7 mouse cellular contexts compared by ENCODE assay signal in genomic region chr15:77154248-77154785, GRCm38 (mm10).
DNase-seq lines count a peak whose midpoint lies in the region; ATAC-seq lines count a peak whose summit lies in the region.

No protein-coding gene starts in this region.

- 0 out of 2 replicates have a peak overlapping the region, but pooled peaks have one; percentile 93 for H3K27ac ChIP-seq in lung, embryonic 15.5 days
- H3K27ac ChIP-seq in forebrain, embryonic 12.5 days = peak overlapping the region; percentile 37
- 0 out of 2 replicates have a peak overlapping the region, but pooled peaks have one; percentile 0 for H3K27ac ChIP-seq in limb, embryonic 11.5 days (replicated peaks; ENCODE audit: low read depth, low read length)
- peak overlapping the region; percentile 63; the same call in 1 of the 2 replicates for H3K27ac ChIP-seq in stomach, embryonic 16.5 days (ENCODE audit: low read length)

- 56% methylated on average over 10 of the region's 10 CpGs for WGBS in lung, embryonic 15.5 days
- WGBS in forebrain, embryonic 12.5 days = 72% methylated on average over 10 of the region's 10 CpGs
- WGBS in limb, embryonic 11.5 days = 69% methylated on average over 10 of the region's 10 CpGs
- WGBS in stomach, embryonic 16.5 days = 57% methylated on average over 10 of the region's 10 CpGs

- DNase-seq in lung, postnatal 25 days (ENCODE audit: low spot score) = no peak
- DNase-seq in limb, embryonic 11.5 days (ENCODE audit: low spot score) = no peak
- no peak for DNase-seq in frontal cortex, postnatal 10 days (ENCODE audit: low spot score in 2 of 2)

- H3K4me1 ChIP-seq in lung, embryonic 15.5 days = peaks cover 52% of the 10 kb centered on the region
- H3K4me1 ChIP-seq in forebrain, embryonic 12.5 days = peaks cover 49% of the 10 kb centered on the region
- H3K4me1 ChIP-seq in limb, embryonic 11.5 days (ENCODE audit: control insufficient read depth, insufficient read depth, low read length) = peaks cover 29% of the 10 kb centered on the region
- peaks cover 44% of the 10 kb centered on the region for H3K4me1 ChIP-seq in stomach, embryonic 16.5 days (ENCODE audit: control insufficient read depth, insufficient read depth, low read length)

- H3K36me3 ChIP-seq in lung, embryonic 15.5 days = no peaks in the 10 kb centered on the region
- no peaks in the 10 kb centered on the region for H3K36me3 ChIP-seq in forebrain, embryonic 12.5 days (replicated peaks)
- no peaks in the 10 kb centered on the region for H3K36me3 ChIP-seq in limb, embryonic 11.5 days (ENCODE audit: control insufficient read depth, insufficient read depth, low read length)
- H3K36me3 ChIP-seq in stomach, embryonic 16.5 days (ENCODE audit: control insufficient read depth, insufficient read depth, low read length) = no peaks in the 10 kb centered on the region

- ATAC-seq in lung, embryonic 15.5 days (ENCODE audit: borderline replicate concordance, extremely low read depth, low FRiP score, low TSS enrichment) = no peak
- ATAC-seq in forebrain, embryonic 12.5 days (ENCODE audit: low FRiP score) = no peak
- ATAC-seq in limb, embryonic 11.5 days (ENCODE audit: insufficient number of reproducible peaks, low FRiP score, low TSS enrichment, low read depth) = no peak
- no peak for ATAC-seq in stomach, embryonic 16.5 days (ENCODE audit: insufficient read depth, low FRiP score)
- ATAC-seq in erythroblast, adult 5-6 weeks (replicated peaks; ENCODE audit: low FRiP score, poor library complexity, severe bottlenecking) = no peak

- H3K9me3 ChIP-seq in lung, embryonic 15.5 days = no peaks in the 10 kb centered on the region
- H3K9me3 ChIP-seq in forebrain, embryonic 12.5 days = no peaks in the 10 kb centered on the region
- H3K9me3 ChIP-seq in limb, embryonic 11.5 days (ENCODE audit: control insufficient read depth, low read length) = no peaks in the 10 kb centered on the region
- H3K9me3 ChIP-seq in stomach, embryonic 16.5 days (replicated peaks; ENCODE audit: control insufficient read depth, low read length) = no peaks in the 10 kb centered on the region

- no peaks in the 10 kb centered on the region for H3K27me3 ChIP-seq in lung, embryonic 15.5 days
- no peaks in the 10 kb centered on the region for H3K27me3 ChIP-seq in forebrain, embryonic 12.5 days
- no peaks in the 10 kb centered on the region for H3K27me3 ChIP-seq in limb, embryonic 11.5 days (ENCODE audit: control insufficient read depth, insufficient read depth, low read length)
- no peaks in the 10 kb centered on the region for H3K27me3 ChIP-seq in stomach, embryonic 16.5 days (ENCODE audit: control insufficient read depth, insufficient read depth, low read length)

- no peak overlapping the region for H3K9ac ChIP-seq in lung, embryonic 15.5 days
- H3K9ac ChIP-seq in forebrain, embryonic 12.5 days = no peak overlapping the region; the same call in 1 of the 2 replicates
- no peak overlapping the region for H3K9ac ChIP-seq in limb, embryonic 11.5 days (ENCODE audit: low read length)
- H3K9ac ChIP-seq in stomach, embryonic 16.5 days (ENCODE audit: low read length) = no peak overlapping the region

- no peak overlapping the region for H3K4me3 ChIP-seq in lung, embryonic 15.5 days
- H3K4me3 ChIP-seq in forebrain, embryonic 12.5 days (replicated peaks) = no peak overlapping the region
- no peak overlapping the region for H3K4me3 ChIP-seq in limb, embryonic 11.5 days (ENCODE audit: low read depth, low read length)
- no peak overlapping the region for H3K4me3 ChIP-seq in stomach, embryonic 16.5 days (replicated peaks; ENCODE audit: low read length)

- no peak overlapping the region for H3K4me2 ChIP-seq in lung, embryonic 15.5 days
- H3K4me2 ChIP-seq in forebrain, embryonic 12.5 days = peak overlapping the region; percentile 60; the same call in 1 of the 2 replicates
- H3K4me2 ChIP-seq in limb, embryonic 11.5 days (ENCODE audit: low read depth, severe bottlenecking) = peak overlapping the region; percentile 69; the same call in 1 of the 2 replicates
- 0 out of 2 replicates have a peak overlapping the region, but pooled peaks have one; percentile 77 for H3K4me2 ChIP-seq in stomach, embryonic 16.5 days (ENCODE audit: low read depth, low read length)

Comparison
In these comparisons a context has a peak if more than half of its experiments do, and no peak if none do; other contexts are left out.
1. H3K27ac ChIP-seq: peak in every context shown above with its lines; median percentile 93 in lung, embryonic 15.5 days; 63 in stomach, embryonic 16.5 days; 37 in forebrain, embryonic 12.5 days; 0 in limb, embryonic 11.5 days.